Mouse (Mus musculus) layer of hippocampus, postnatal 10 days (tissue): ENCODE measurements around the gene Ccdc105. TPM values are rescaled to one million over a fixed set of nuclear protein-coding genes. Genes with fewer than 3 reads are reported as not detected.

Experiments
- DNase-seq, 2 experiments: peaks; one replicate each; pipeline ENCODE4 v3.0.0; 2021; ENCODE audit warnings: low spot score in 2 of 2
- total RNA-seq, 2 experiments: library from RNA; stranded (reverse); gene quantifications; 2 replicates each; pipeline ENCODE4 v1.2.3; 2021

The Ccdc105 gene
- total RNA-seq, 2 experiments from 2014 or later: not detected

DNA sequence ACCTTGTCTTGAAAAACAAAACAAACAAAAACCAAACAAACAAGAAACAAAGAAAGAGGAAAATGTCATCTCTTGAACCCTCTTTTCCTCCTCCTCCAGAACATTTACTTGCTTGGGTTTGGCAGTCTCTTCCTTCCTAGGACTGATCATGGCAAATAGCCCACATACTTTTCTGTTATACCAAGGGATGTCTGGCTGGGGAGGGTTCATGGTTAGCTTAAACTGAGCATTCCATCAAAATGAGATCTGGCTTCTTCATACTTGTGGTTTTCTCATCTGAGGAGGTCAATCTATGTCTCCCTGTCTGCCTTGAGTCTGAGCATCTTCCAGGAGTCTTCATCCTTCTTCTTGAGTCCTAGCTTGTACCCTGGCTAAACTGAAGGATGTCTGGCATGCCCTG, 36.6 kb downstream of the Ccdc105 start:
- no peak for DNase-seq

DNA sequence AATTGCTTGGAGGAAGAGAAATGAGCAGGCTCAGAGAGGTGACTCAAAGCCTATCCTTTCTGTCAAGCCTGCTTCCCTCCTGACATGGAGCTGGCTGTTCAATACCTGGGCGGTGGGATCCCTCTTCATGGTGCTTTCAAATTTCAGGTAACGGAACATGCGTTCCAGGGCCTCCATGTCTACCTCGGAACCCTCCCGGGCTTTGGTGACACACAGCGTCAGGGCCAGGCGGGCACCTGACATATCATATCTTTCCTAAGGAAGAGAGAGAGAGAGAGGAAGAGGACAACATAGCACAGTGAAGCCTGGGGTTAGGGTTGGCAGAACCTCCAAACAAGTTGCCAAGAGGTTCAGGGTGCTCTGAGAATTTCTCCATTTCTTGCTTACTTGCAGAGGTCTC, 37.7 kb downstream of the Ccdc105 start:
- DNase-seq: no peak

DNA sequence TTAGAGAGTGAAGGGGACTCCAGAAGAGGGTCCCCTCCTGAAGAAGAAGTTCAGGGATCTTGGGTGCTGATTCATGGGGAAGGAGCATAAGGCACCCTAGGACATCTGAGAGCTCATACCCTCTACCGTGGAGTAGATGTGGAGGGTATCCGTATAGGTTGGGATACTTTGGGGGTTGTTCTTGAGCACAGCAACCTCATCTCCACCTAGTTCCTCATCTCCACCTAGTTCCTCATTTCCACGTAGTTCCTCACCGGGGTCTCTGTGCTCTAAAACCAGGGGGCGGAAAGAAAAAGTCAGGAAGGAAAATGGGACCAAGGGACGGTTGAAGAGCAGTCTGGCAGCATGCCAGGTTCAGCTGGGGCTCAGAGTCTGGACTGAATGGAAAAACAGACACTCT, 38.7 kb downstream of the Ccdc105 start:
- no peak for DNase-seq

DNA sequence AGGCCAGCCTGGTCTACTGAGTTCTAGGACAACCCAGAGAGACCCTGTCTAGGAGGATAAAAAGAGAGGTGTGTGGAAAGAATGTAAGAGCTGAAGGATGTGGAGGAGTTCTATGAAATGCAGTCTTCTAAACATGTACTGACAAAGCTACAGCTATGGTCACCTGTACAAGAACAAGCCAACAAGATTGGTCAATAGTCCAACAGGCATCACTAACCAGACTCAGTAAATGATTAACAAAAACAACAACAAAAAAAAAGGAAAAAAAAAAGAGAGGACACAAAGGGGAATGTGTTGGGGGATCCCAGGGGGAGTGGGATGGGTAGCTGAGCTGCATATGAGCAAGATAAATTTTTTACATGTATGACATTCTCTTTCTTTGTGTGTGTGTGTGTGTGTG, 42.2 kb downstream of the Ccdc105 start:
- DNase-seq: no peak

DNA sequence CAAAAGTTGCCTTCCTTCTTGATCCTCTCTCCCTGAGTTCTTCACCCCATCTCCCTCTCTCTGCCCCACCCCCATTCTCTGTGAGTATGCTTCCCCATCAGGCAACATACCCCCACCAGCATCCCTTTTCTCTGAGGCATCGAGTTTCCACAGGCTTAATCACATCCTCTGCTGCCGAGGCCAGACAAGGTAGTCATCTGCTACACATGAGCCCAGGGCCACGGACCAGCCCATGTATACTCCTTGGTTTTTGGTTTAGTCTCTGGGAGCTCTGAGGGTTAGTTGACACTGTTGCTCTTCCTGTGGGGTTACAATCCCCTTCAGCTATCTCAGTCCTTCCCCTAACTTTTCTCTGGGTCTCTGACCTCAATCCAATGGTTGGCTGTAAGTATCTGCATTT, 52.0 kb downstream of the Ccdc105 start:
- DNase-seq: no peak

Other genes starting within 250 kb of the Ccdc105 start
- gene Olfr1358, start 235.6 kb downstream of the Ccdc105 start, total RNA-seq: not detected
- 10 to 100 TPM; 19.7 to 21.6 TPM for gene Ilvbl, start 178.7 kb downstream of the Ccdc105 start, total RNA-seq
- gene Syde1, start 161.1 kb downstream of the Ccdc105 start, total RNA-seq: 1 to 10 TPM; 4.8 to 6.2 TPM
- gene Olfr1357, start 135.0 kb downstream of the Ccdc105 start, total RNA-seq: not detected
- not detected for gene Casp14, start 34.8 kb downstream of the Ccdc105 start, total RNA-seq
- 10 to 100 TPM; 16.1 to 17.3 TPM for gene Slc1a6, start 27.4 kb upstream of the Ccdc105 start, total RNA-seq
- not detected for gene Olfr1356, start 99.1 kb upstream of the Ccdc105 start, total RNA-seq
- gene Olfr1355, start 122.5 kb upstream of the Ccdc105 start, total RNA-seq: not detected
- gene Olfr1354, start 160.1 kb upstream of the Ccdc105 start, total RNA-seq: not detected
- gene Olfr8, start 197.6 kb upstream of the Ccdc105 start, total RNA-seq: not detected
- not detected for gene Olfr1353, start 210.2 kb upstream of the Ccdc105 start, total RNA-seq
- gene Olfr1352, start 228.0 kb upstream of the Ccdc105 start, total RNA-seq: not detected